Mouse (Mus musculus) left cerebral cortex, adult 6 months (tissue): ENCODE data around the gene Rpl39l. TPM values are rescaled to one million over a fixed set of nuclear protein-coding genes. Genes with fewer than 3 reads are reported as not detected.

Experiments used
- long read RNA-seq, 2 experiments: library from polyadenylated mRNA; unstranded; transcript quantifications; one replicate each; pipeline ENCODE4 v2.0.0; 2019 to 2020
- polyA plus RNA-seq: library from polyadenylated mRNA; unstranded; fragments of <200 nt; fragmentation: Nextera tagmentation; gene quantifications from 2 replicates; pipeline ENCODE4 v1.2.3, GENCODE M21; 2021

Gene Rpl39l
- polyA plus RNA-seq: 0.20 and 0.85 TPM in 2 replicates
- long read RNA-seq, experiment 1: 0 reads
- long read RNA-seq, experiment 2: 0 reads

DNA sequence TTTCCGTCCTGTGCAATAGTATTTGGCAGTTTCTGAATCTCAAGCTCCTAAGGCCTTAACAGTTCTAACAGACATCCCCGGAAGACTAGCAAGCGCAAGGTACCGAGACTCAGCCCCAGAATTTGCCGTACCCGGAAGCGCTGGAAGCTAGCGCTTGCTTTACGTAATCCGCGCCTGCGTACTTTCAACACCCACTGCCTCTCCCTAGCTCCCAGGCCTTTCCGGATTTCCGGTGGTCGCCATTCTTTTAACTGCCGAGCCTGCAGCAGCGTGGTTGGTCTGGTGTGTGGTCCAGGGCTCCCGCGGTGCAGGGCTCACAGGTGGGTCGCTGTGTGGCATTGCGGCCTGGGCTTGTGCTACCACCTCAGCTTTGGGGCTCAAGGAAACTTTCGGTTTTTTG, at the start of gene Rpl39l:
Rpl39l (plus strand) TSS at position 222 of the 400 bp plus-strand sequence.

GRCm38 (mm10) chr16:10192679-10193506, 22.9 kb downstream of the Rpl39l start, which contains the start of gene Atf7ip2:
TSS of gene Atf7ip2 (plus strand) at chr16:10192712.

Other genes starting within 250 kb of the Rpl39l start
- gene Grin2a, start 174.7 kb upstream of the Rpl39l start, polyA plus RNA-seq: 22.2 and 23.3 TPM in 2 replicates
- not detected in 2 replicates for gene Atf7ip2, start 22.5 kb downstream of the Rpl39l start, polyA plus RNA-seq
- gene Emp2, start 143.7 kb downstream of the Rpl39l start, polyA plus RNA-seq: 8.4 and 11.8 TPM in 2 replicates
- 9.7 and 12.5 TPM in 2 replicates for gene Tekt5, start 225.3 kb downstream of the Rpl39l start, polyA plus RNA-seq
- 15.3 and 21.4 TPM in 2 replicates for gene Nubp1, start 241.7 kb downstream of the Rpl39l start, polyA plus RNA-seq